Mouse (Mus musculus): ENCODE data around the gene Plvap. TPM values are rescaled to one million over a fixed set of nuclear protein-coding genes. Genes with fewer than 3 reads are reported as not detected.

The Plvap gene
- total RNA-seq, 2 experiments from 2014 or later: 179 to 185 TPM

- peak in 1 of 2 experiments; percentile 72 for DNase-seq (ENCODE audit: low spot score in 2 of 2)
Observed at GRCm38 (mm10) chr8:71488454-71488853, 23.1 kb downstream of the Plvap start.

- peak; percentile 49 to 71 for DNase-seq (ENCODE audit: low spot score in 2 of 2)
Observed at GRCm38 (mm10) chr8:71487691-71488445, 23.7 kb downstream of the Plvap start, which contains the start of gene Gtpbp3. Gtpbp3 (plus strand) TSS chr8:71488103.

GRCm38 (mm10) chr8:71486136-71486529 lies 25.4 kb downstream of the Plvap start:
- DNase-seq (ENCODE audit: low spot score in 2 of 2): no peak

GRCm38 (mm10) chr8:71485142-71486135 lies 26.1 kb downstream of the Plvap start, which contains the start of gene Ano8:
Ano8 (minus strand) TSS chr8:71485963.
- DNase-seq (ENCODE audit: low spot score in 2 of 2): peak in 1 of 2 experiments; percentile 72

GRCm38 (mm10) chr8:71484736-71485135 lies 26.8 kb downstream of the Plvap start:
- DNase-seq (ENCODE audit: low spot score in 2 of 2): no peak

- DNase-seq (ENCODE audit: low spot score in 2 of 2): no peak
Observed at GRCm38 (mm10) chr8:71483932-71484331, 27.6 kb downstream of the Plvap start.

- DNase-seq (ENCODE audit: low spot score in 2 of 2): no peak
Observed at GRCm38 (mm10) chr8:71478943-71479342, 32.6 kb downstream of the Plvap start.

- no peak for DNase-seq (ENCODE audit: low spot score in 2 of 2)
Observed at GRCm38 (mm10) chr8:71477196-71477845, 34.2 kb downstream of the Plvap start.

GRCm38 (mm10) chr8:71476099-71476940 lies 35.2 kb downstream of the Plvap start:
- DNase-seq (ENCODE audit: low spot score in 2 of 2): peak; percentile 72 to 77

- no peak for DNase-seq (ENCODE audit: low spot score in 2 of 2)
Observed at GRCm38 (mm10) chr8:71475702-71476075, 35.9 kb downstream of the Plvap start.

- DNase-seq (ENCODE audit: low spot score in 2 of 2): no peak
Observed at GRCm38 (mm10) chr8:71474785-71475701, 36.5 kb downstream of the Plvap start.

- no peak for DNase-seq (ENCODE audit: low spot score in 2 of 2)
Observed at GRCm38 (mm10) chr8:71474344-71474743, 37.2 kb downstream of the Plvap start.

GRCm38 (mm10) chr8:71472601-71473386 lies 38.8 kb downstream of the Plvap start:
- no peak for DNase-seq (ENCODE audit: low spot score in 2 of 2)

GRCm38 (mm10) chr8:71471861-71472260 lies 39.7 kb downstream of the Plvap start:
- no peak for DNase-seq (ENCODE audit: low spot score in 2 of 2)

- DNase-seq (ENCODE audit: low spot score in 2 of 2): no peak
Observed at GRCm38 (mm10) chr8:71470913-71471255, 40.7 kb downstream of the Plvap start.

GRCm38 (mm10) chr8:71470146-71470912 lies 41.2 kb downstream of the Plvap start:
- DNase-seq (ENCODE audit: low spot score in 2 of 2): no peak

- DNase-seq (ENCODE audit: low spot score in 2 of 2): no peak
Observed at GRCm38 (mm10) chr8:71469411-71469810, 42.1 kb downstream of the Plvap start.

- peak; percentile 86 to 94 for DNase-seq (ENCODE audit: low spot score in 2 of 2)
Observed at GRCm38 (mm10) chr8:71468916-71469315, 42.6 kb downstream of the Plvap start, which contains the start of gene Dda1. Dda1 (plus strand) TSS chr8:71469199.

All from adrenal gland, postnatal 4 days (tissue).